Mouse (Mus musculus) spleen, adult 2 months (tissue): ENCODE results near the gene Tmpo.

Experiments used
- CTCF ChIP-seq: fragments of 200-500 bp; IDR thresholded peaks from 2 replicates; pipeline ENCODE4 v1.5.1; 2011; ENCODE audit warnings: mild to moderate bottlenecking, inconsistent platforms; ENCODE audit not compliant: insufficient read depth, insufficient read length, insufficient replicate concordance; ENCODE audit errors: extremely low read depth
- POLR2A ChIP-seq: fragments of 200-500 bp; IDR thresholded peaks from 2 replicates; pipeline ENCODE4 v1.6.1; 2011; ENCODE audit warnings: low read depth, low read length, inconsistent platforms

- TF ChIP-seq POLR2A: no peak
- no peak for TF ChIP-seq CTCF
These were observed 19.0 kb downstream of the Tmpo start for GRCm38 (mm10) chr10:91162077-91162476.
